Mouse (Mus musculus): ENCODE results near the gene Rxylt1. TPM values are rescaled to one million over a fixed set of nuclear protein-coding genes. Genes with fewer than 3 reads are reported as not detected.

Rxylt1 gene
- 36.2 and 41.6 TPM in 2 replicates for polyA plus RNA-seq (2015; fragmentation: Nextera tagmentation; extraction: Ambion mirVana)

DNA sequence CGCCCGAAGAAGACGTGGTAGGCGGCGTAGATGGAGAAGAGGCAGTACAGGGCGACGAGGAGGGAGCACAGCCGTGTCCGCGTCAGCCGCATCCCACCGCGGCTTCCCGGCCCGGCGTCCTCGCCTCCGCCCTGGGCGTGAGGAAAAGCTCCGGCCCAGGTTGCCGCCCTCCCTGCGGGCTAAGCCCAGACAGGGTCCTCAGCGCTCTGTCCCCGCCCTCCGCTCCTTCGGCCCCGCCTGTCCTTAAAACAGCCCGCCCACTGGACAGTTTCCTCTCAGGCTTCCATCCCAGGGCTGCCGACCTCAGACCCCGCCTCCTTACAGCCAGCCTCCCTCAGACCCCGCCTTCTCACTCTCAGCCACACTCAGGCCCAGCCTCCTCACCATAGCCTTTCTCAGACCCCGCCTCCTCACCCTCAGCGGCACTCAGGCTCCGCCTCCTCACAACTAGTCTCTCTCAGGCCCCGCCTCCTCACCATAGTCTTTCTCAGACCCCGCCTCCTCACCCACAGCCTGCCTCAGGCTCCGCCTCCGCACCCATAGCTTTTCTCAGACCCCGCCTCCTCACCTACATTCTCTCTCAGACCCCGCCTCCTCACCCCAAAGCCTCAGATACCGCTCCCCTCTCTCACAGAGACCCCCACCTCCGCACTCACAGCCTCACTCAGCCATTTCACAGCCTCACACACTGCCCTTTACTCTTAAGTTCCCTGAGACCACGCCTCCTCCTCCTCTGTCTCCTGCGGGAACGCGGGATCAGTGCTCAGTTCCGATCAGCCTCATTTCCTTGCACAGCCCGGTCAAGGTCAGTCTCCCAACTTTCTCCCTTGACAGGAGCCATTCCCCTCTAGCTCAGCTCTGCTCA is at the start of gene Rxylt1:
Gene Rxylt1 (minus strand): TSS at position 392 of the 865 bp plus-strand sequence.
- ATAC-seq (ENCODE audit: extremely low read depth, insufficient number of reproducible peaks, low FRiP score, low TSS enrichment): peak; percentile 97
- Histone ChIP-seq H3K4me3 (peak within 1 kb of the TSS; percentile 82), H3K9ac (peak within 1 kb of the TSS; percentile 93), H3K27me3 (replicated peaks) (no peaks in the 10 kb centered on the region), H3K27ac (replicated peaks) (peak within 1 kb of the TSS; percentile 93), H3K36me3 (peaks cover 23% of the 10 kb centered on the region), H3K4me2 (peak within 1 kb of the TSS; percentile 83), H3K9me3 (no peaks in the 10 kb centered on the region), H3K4me1 (peaks cover 12% of the 10 kb centered on the region)
- 1% methylated on average over 48 of the region's 48 CpGs for WGBS

- no peak overlapping the region for H3K9ac ChIP-seq
- H3K27me3 ChIP-seq (replicated peaks): no peaks in the 10 kb centered on the region
- 80% methylated on average over 21 of the region's 21 CpGs for WGBS
- peak overlapping the region; percentile 57 for H3K4me2 ChIP-seq
- peak overlapping the region; percentile 39 for H3K27ac ChIP-seq (replicated peaks)
- no peak for ATAC-seq (ENCODE audit: extremely low read depth, insufficient number of reproducible peaks, low FRiP score, low TSS enrichment)
- H3K4me1 ChIP-seq: peaks cover 12% of the 10 kb centered on the region
- H3K9me3 ChIP-seq: peaks cover 3% of the 10 kb centered on the region; the same call in 1 of the 2 replicates
- no peak overlapping the region for H3K4me3 ChIP-seq
- H3K36me3 ChIP-seq: no peaks in the 10 kb centered on the region
Measured at GRCm38 (mm10) chr10:122121290-122121970, 24.3 kb upstream of the Rxylt1 start.

- peaks cover 14% of the 10 kb centered on the region for H3K4me1 ChIP-seq
- H3K36me3 ChIP-seq: no peaks in the 10 kb centered on the region
- H3K9me3 ChIP-seq: peaks cover 3% of the 10 kb centered on the region; the same call in 1 of the 2 replicates
- ATAC-seq (ENCODE audit: extremely low read depth, insufficient number of reproducible peaks, low FRiP score, low TSS enrichment): peak; percentile 58; the same call in 1 of the 2 replicates
- 34% methylated on average over 16 of the region's 16 CpGs for WGBS
- peak overlapping the region; percentile 26 for H3K4me3 ChIP-seq
- H3K27me3 ChIP-seq (replicated peaks): no peaks in the 10 kb centered on the region
- H3K4me2 ChIP-seq: peak overlapping the region; percentile 57
- H3K27ac ChIP-seq (replicated peaks): peak overlapping the region; percentile 39
- peak overlapping the region; percentile 30; the same call in 1 of the 2 replicates for H3K9ac ChIP-seq
Measured at GRCm38 (mm10) chr10:122120500-122121289, 23.5 kb upstream of the Rxylt1 start.

GRCm38 (mm10) chr10:122119451-122119850 is 22.3 kb upstream of the Rxylt1 start:
- no peak for ATAC-seq (ENCODE audit: extremely low read depth, insufficient number of reproducible peaks, low FRiP score, low TSS enrichment)
- WGBS: 65% methylated on average over 6 of the region's 6 CpGs
- H3K4me3 ChIP-seq: no peak overlapping the region

GRCm38 (mm10) chr10:122116636-122117035 is 19.5 kb upstream of the Rxylt1 start:
- no peak for ATAC-seq (ENCODE audit: extremely low read depth, insufficient number of reproducible peaks, low FRiP score, low TSS enrichment)
- Histone ChIP-seq H3K4me2 (peak overlapping the region; percentile 16), H3K27me3 (replicated peaks) (no peaks in the 10 kb centered on the region), H3K9me3 (no peaks in the 10 kb centered on the region), H3K4me3 (no peak overlapping the region), H3K4me1 (peaks cover 14% of the 10 kb centered on the region), H3K27ac (replicated peaks) (no peak overlapping the region), H3K9ac (no peak overlapping the region), H3K36me3 (no peaks in the 10 kb centered on the region)
- WGBS: 62% methylated on average over 11 of the region's 11 CpGs

More at GRCm38 (mm10) chr10:122119451-122119850, 22.3 kb upstream of the Rxylt1 start:
- H3K27me3 ChIP-seq (replicated peaks): no peaks in the 10 kb centered on the region
- H3K9ac ChIP-seq: no peak overlapping the region
- H3K4me2 ChIP-seq: no peak overlapping the region
- no peak overlapping the region for H3K27ac ChIP-seq (replicated peaks)
- H3K4me1 ChIP-seq: peaks cover 14% of the 10 kb centered on the region
- H3K9me3 ChIP-seq: peaks cover 1% of the 10 kb centered on the region; the same call in 1 of the 2 replicates
- H3K36me3 ChIP-seq: no peaks in the 10 kb centered on the region

DNA sequence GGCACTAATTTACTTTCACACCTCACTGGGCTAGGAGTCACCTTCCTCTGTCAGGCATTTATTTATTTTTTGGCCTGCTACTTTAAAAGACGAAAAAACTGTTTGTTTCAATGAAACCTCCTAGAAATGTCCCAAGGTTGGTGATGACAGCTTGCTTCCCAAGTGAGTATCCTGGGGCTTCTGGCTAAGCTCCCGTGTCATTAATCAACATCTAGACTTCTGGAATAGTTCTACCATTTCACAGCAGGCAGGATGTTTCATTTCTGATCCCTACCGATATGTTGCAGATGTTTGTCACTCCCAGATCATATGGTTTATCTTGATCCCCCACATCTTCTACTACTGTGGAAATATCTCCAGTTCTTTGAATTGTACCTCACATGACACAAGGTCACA is 9.5 kb upstream of the Rxylt1 start:
- Histone ChIP-seq H3K4me2 (no peak overlapping the region), H3K9me3 (no peaks in the 10 kb centered on the region), H3K9ac (no peak overlapping the region), H3K4me1 (peaks cover 8% of the 10 kb centered on the region), H3K4me3 (no peak overlapping the region), H3K27me3 (replicated peaks) (peaks cover 10% of the 10 kb centered on the region; the same call in 1 of the 2 replicates), H3K27ac (replicated peaks) (no peak overlapping the region), H3K36me3 (no peaks in the 10 kb centered on the region)
- no peak for ATAC-seq (ENCODE audit: extremely low read depth, insufficient number of reproducible peaks, low FRiP score, low TSS enrichment)
- 60% methylated on average over 3 of the region's 3 CpGs for WGBS

GRCm38 (mm10) chr10:122105889-122106632 is 8.9 kb upstream of the Rxylt1 start:
- no peaks in the 10 kb centered on the region for H3K9me3 ChIP-seq
- peaks cover 10% of the 10 kb centered on the region; the same call in 1 of the 2 replicates for H3K27me3 ChIP-seq (replicated peaks)
- ATAC-seq (ENCODE audit: extremely low read depth, insufficient number of reproducible peaks, low FRiP score, low TSS enrichment): no peak
- no peak overlapping the region for H3K9ac ChIP-seq
- H3K36me3 ChIP-seq: no peaks in the 10 kb centered on the region
- peaks cover 8% of the 10 kb centered on the region for H3K4me1 ChIP-seq
- WGBS: 63% methylated on average over 10 of the region's 10 CpGs
- H3K4me2 ChIP-seq: no peak overlapping the region
- H3K27ac ChIP-seq (replicated peaks): no peak overlapping the region
- H3K4me3 ChIP-seq: no peak overlapping the region

- peaks cover 8% of the 10 kb centered on the region for H3K4me1 ChIP-seq
- ATAC-seq (ENCODE audit: extremely low read depth, insufficient number of reproducible peaks, low FRiP score, low TSS enrichment): no peak; the same call in 1 of the 2 replicates
Measured at GRCm38 (mm10) chr10:122105407-122105806, 8.2 kb upstream of the Rxylt1 start.

DNA sequence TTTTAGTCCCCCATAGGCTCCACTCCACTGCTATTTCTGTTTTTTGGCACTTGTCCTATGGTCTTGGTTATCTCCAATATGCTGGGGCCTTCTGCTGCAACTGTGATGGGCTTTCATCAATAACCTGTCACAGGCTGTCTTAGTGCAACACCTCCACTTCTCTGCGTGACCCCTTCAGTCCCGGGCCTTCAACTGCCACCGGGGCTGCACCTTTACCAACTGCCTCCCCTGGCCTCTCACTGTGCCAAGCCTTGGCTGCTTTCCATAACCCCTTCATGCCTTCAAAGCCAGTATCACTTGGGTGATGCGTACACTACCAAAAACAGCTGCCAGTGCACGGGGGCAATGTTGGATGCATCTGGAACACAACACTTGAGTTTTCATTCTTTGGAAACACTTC is 5.5 kb upstream of the Rxylt1 start:
- no peak overlapping the region for H3K4me2 ChIP-seq
- H3K27ac ChIP-seq (replicated peaks): 0 out of 2 replicates have a peak overlapping the region, but pooled peaks have one; percentile 20
- no peak overlapping the region for H3K4me3 ChIP-seq
- no peaks in the 10 kb centered on the region for H3K9me3 ChIP-seq
- peaks cover 10% of the 10 kb centered on the region; the same call in 1 of the 2 replicates for H3K27me3 ChIP-seq (replicated peaks)
- no peak overlapping the region for H3K9ac ChIP-seq
- 46% methylated on average over 5 of the region's 5 CpGs for WGBS
- no peaks in the 10 kb centered on the region for H3K36me3 ChIP-seq
- no peak for ATAC-seq (ENCODE audit: extremely low read depth, insufficient number of reproducible peaks, low FRiP score, low TSS enrichment)
- peaks cover 8% of the 10 kb centered on the region for H3K4me1 ChIP-seq

More at GRCm38 (mm10) chr10:122105407-122105806, 8.2 kb upstream of the Rxylt1 start:
- Histone ChIP-seq H3K4me2 (no peak overlapping the region), H3K36me3 (no peaks in the 10 kb centered on the region), H3K9ac (no peak overlapping the region), H3K27ac (replicated peaks) (no peak overlapping the region), H3K4me3 (no peak overlapping the region), H3K9me3 (no peaks in the 10 kb centered on the region), H3K27me3 (replicated peaks) (peaks cover 10% of the 10 kb centered on the region; the same call in 1 of the 2 replicates)
- WGBS: 3% methylated on average over 3 of the region's 3 CpGs

DNA sequence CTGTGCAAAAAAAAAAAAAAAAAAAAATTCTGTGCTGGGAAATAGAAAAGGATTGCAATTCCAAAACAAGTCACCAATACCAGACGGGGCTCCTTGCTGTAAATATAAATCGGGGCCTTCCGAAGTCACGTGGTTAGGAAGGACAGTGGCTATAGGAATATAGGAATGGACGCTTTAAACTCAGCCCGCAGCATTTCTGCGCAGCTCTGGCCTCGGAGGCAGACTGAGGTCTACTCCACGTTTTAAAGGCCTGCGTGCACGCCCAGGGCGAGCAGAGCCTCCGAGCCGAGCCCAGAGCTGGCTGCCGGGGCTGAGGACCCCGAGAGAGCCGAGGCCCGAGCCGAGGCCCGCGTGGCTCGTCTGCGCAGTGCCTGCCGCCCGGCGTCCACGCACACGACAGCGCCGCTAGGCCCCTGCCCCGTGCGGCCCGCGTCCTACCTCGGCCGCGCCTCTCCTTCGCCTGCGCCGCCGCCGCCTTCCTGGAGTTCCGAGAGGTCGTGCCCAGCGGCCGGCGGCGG is 650 bp downstream of the Rxylt1 start:
- H3K4me2 ChIP-seq: peak overlapping the region; percentile 83
- under 1% methylated on average over 48 of the region's 48 CpGs for WGBS
- H3K4me3 ChIP-seq: peak overlapping the region; percentile 82
- peaks cover 27% of the 10 kb centered on the region for H3K36me3 ChIP-seq
- ATAC-seq (ENCODE audit: extremely low read depth, insufficient number of reproducible peaks, low FRiP score, low TSS enrichment): peak; percentile 48
- peaks cover 12% of the 10 kb centered on the region for H3K4me1 ChIP-seq
- no peaks in the 10 kb centered on the region for H3K27me3 ChIP-seq (replicated peaks)
- H3K27ac ChIP-seq (replicated peaks): peak overlapping the region; percentile 93
- no peaks in the 10 kb centered on the region for H3K9me3 ChIP-seq
- H3K9ac ChIP-seq: peak overlapping the region; percentile 93

Data from heart, embryonic 13.5 days (tissue).